Mouse (Mus musculus) lung, postnatal 36 days (tissue): Measurements from ENCODE around the gene Fbxo21.

ENCODE experiments used
- DNase-seq: peaks from one replicate; pipeline ENCODE4 v3.0.0; 2022; ENCODE audit warnings: mixed read lengths

Fbxo21 gene

GRCm38 (mm10) chr5:117981943-117982342, 5.4 kb downstream of the Fbxo21 start:
- DNase-seq: peak; percentile 37

- DNase-seq: no peak
These were observed 9.8 kb downstream of the Fbxo21 start for GRCm38 (mm10) chr5:117986327-117986726.

GRCm38 (mm10) chr5:117987891-117988290, 11.4 kb downstream of the Fbxo21 start:
- DNase-seq: no peak

GRCm38 (mm10) chr5:117988367-117988766, 11.8 kb downstream of the Fbxo21 start:
- no peak for DNase-seq

- DNase-seq: peak; percentile 46
These were observed 13.2 kb downstream of the Fbxo21 start for GRCm38 (mm10) chr5:117989773-117990172.

- DNase-seq: no peak
These were observed 14.4 kb downstream of the Fbxo21 start for GRCm38 (mm10) chr5:117990957-117991356.

- peak; percentile 18 for DNase-seq
These were observed 17.0 kb downstream of the Fbxo21 start for GRCm38 (mm10) chr5:117993550-117993949.

- no peak for DNase-seq
These were observed 18.9 kb downstream of the Fbxo21 start for GRCm38 (mm10) chr5:117995372-117995901.

GRCm38 (mm10) chr5:117995911-117996310, 19.4 kb downstream of the Fbxo21 start:
- no peak for DNase-seq

GRCm38 (mm10) chr5:117996581-117996980, 20.1 kb downstream of the Fbxo21 start:
- no peak for DNase-seq

- DNase-seq: no peak
These were observed 21.0 kb downstream of the Fbxo21 start for GRCm38 (mm10) chr5:117997434-117997970.

- DNase-seq: no peak
These were observed 22.5 kb downstream of the Fbxo21 start for GRCm38 (mm10) chr5:117999061-117999460.

GRCm38 (mm10) chr5:117999584-117999983, 23.1 kb downstream of the Fbxo21 start:
- no peak for DNase-seq

GRCm38 (mm10) chr5:118002059-118002458, 25.5 kb downstream of the Fbxo21 start:
- DNase-seq: peak; percentile 79

GRCm38 (mm10) chr5:118004619-118005018, 28.1 kb downstream of the Fbxo21 start:
- peak; percentile 61 for DNase-seq

- DNase-seq: no peak
These were observed 29.2 kb downstream of the Fbxo21 start for GRCm38 (mm10) chr5:118005728-118006127.

- no peak for DNase-seq
These were observed 31.8 kb downstream of the Fbxo21 start for GRCm38 (mm10) chr5:118008344-118008743.

- DNase-seq: no peak
These were observed 34.3 kb downstream of the Fbxo21 start for GRCm38 (mm10) chr5:118010872-118011271.

GRCm38 (mm10) chr5:118011796-118012195, 35.3 kb downstream of the Fbxo21 start:
- DNase-seq: no peak

GRCm38 (mm10) chr5:118015028-118015427, 38.5 kb downstream of the Fbxo21 start:
- no peak for DNase-seq

- no peak for DNase-seq
These were observed 39.1 kb downstream of the Fbxo21 start for GRCm38 (mm10) chr5:118015669-118016068.

- DNase-seq: no peak
These were observed 41.0 kb downstream of the Fbxo21 start for GRCm38 (mm10) chr5:118017527-118017926.

- DNase-seq: no peak
These were observed 43.4 kb downstream of the Fbxo21 start for GRCm38 (mm10) chr5:118019905-118020304.

GRCm38 (mm10) chr5:118023053-118023452, 46.5 kb downstream of the Fbxo21 start:
- DNase-seq: no peak

GRCm38 (mm10) chr5:118025880-118026279, 49.4 kb downstream of the Fbxo21 start:
- no peak for DNase-seq
